Mouse (Mus musculus) forebrain, embryonic 11.5 days (tissue): ENCODE data around the gene Fam81a. TPM values are rescaled to one million over a fixed set of nuclear protein-coding genes. Genes with fewer than 3 reads are reported as not detected.

Experiments
- ATAC-seq: fragments of 200-750 bp; cut with Nextera tagmentation; replicated peaks from 2 replicates; pipeline ENCODE4 v1.8.0; 2017; ENCODE audit warnings: moderate TSS enrichment; ENCODE audit not compliant: low FRiP score
- DNase-seq: peaks from one replicate; pipeline ENCODE4 v3.0.0-alpha.2; 2017; ENCODE audit warnings: low spot score
- H3K27ac ChIP-seq: fragments of 300-500 bp; sonication (generic); 2 replicates; pipeline ENCODE4 v1.5.1; 2014; ENCODE audit warnings: low read depth, low read length
- H3K27me3 ChIP-seq: fragments of 300-500 bp; sonication (generic); 2 replicates; pipeline ENCODE4 v1.6.1; 2014; ENCODE audit warnings: mild to moderate bottlenecking, low read length, mixed read lengths; ENCODE audit not compliant: control insufficient read depth, insufficient read depth
- H3K36me3 ChIP-seq: fragments of 300-500 bp; sonication (generic); 2 replicates; pipeline ENCODE4 v1.6.1; 2014; ENCODE audit warnings: mild to moderate bottlenecking, low read length, moderate library complexity, mixed read lengths; ENCODE audit not compliant: control insufficient read depth, insufficient read depth
- H3K4me1 ChIP-seq: fragments of 300-500 bp; sonication (generic); replicated peaks from 2 replicates; pipeline ENCODE4 v1.6.1; 2014; ENCODE audit warnings: low read length, mixed read lengths; ENCODE audit not compliant: control insufficient read depth, insufficient read depth
- H3K4me2 ChIP-seq: fragments of 300-500 bp; sonication (generic); 2 replicates; pipeline ENCODE4 v1.6.1; 2014; ENCODE audit warnings: low read depth, mild to moderate bottlenecking, low read length, moderate library complexity, mixed read lengths; ENCODE audit not compliant: severe bottlenecking
- H3K4me3 ChIP-seq: fragments of 300-500 bp; sonication (generic); 2 replicates; pipeline ENCODE4 v1.5.1; 2014; ENCODE audit warnings: low read depth, low read length
- H3K9ac ChIP-seq: fragments of 300-500 bp; sonication (generic); 2 replicates; pipeline ENCODE4 v1.6.1; 2014; ENCODE audit warnings: low read length
- H3K9me3 ChIP-seq: fragments of 300-500 bp; sonication (generic); 2 replicates; pipeline ENCODE4 v1.6.1; 2016; ENCODE audit warnings: low read length, mixed read lengths; ENCODE audit not compliant: control insufficient read depth
- WGBS: fragments of 180-500 bp; shearing (Covaris S2); extraction: QIAGEN DNeasy Blood & Tissue Kit; methylation state at CpG from one replicate; pipeline ENCODE4 v1.1.7; 2014; 5-methylcytosine and 5-hydroxymethylcytosine counted together
- polyA plus RNA-seq: library from polyadenylated mRNA; unstranded; fragments of >200 nt; fragmentation: Nextera tagmentation; extraction: Ambion mirVana; gene quantifications from 2 replicates; pipeline ENCODE4 v1.2.1, GENCODE M21; 2014

The Fam81a gene
- polyA plus RNA-seq, 1 experiment from 2014 or later, result 3.6 TPM

GRCm38 (mm10) chr9:70082357-70083204, 59.8 kb downstream of the Fam81a start:
- Histone ChIP-seq H3K36me3 (no peaks in the 10 kb centered on the region), H3K4me2 (no peak overlapping the region)

GRCm38 (mm10) chr9:70081767-70082166, 60.6 kb downstream of the Fam81a start:
- Histone ChIP-seq H3K27ac (no peak overlapping the region), H3K36me3 (no peaks in the 10 kb centered on the region), H3K9me3 (no peaks in the 10 kb centered on the region), H3K4me1 (no peaks in the 10 kb centered on the region), H3K4me2 (no peak overlapping the region), H3K27me3 (no peaks in the 10 kb centered on the region), H3K4me3 (no peak overlapping the region), H3K9ac (no peak overlapping the region)
- no peak for DNase-seq
- 94% methylated on average over 7 of the region's 7 CpGs for WGBS
- no peak for ATAC-seq

More at GRCm38 (mm10) chr9:70082357-70083204, 59.8 kb downstream of the Fam81a start:
- H3K27ac ChIP-seq, result no peak overlapping the region
- ATAC-seq (no peak), DNase-seq (no peak)
- no peak overlapping the region for H3K9ac ChIP-seq
- no peaks in the 10 kb centered on the region for H3K9me3 ChIP-seq
- WGBS, result 86% methylated on average over 25 of the region's 25 CpGs
- H3K27me3 ChIP-seq, result no peaks in the 10 kb centered on the region
- H3K4me1 ChIP-seq, result no peaks in the 10 kb centered on the region
- no peak overlapping the region for H3K4me3 ChIP-seq

- ATAC-seq, result no peak
- Histone ChIP-seq H3K4me3 (no peak overlapping the region), H3K4me2 (no peak overlapping the region), H3K9ac (no peak overlapping the region), H3K4me1 (no peaks in the 10 kb centered on the region), H3K27ac (no peak overlapping the region), H3K27me3 (no peaks in the 10 kb centered on the region), H3K9me3 (no peaks in the 10 kb centered on the region), H3K36me3 (no peaks in the 10 kb centered on the region)
- WGBS, result 82% methylated on average over 2 of the region's 2 CpGs
- DNase-seq, result no peak
Observed at GRCm38 (mm10) chr9:70080976-70081375, 61.4 kb downstream of the Fam81a start.

- no peak overlapping the region for H3K27ac ChIP-seq
- H3K4me3 ChIP-seq, result no peak overlapping the region
- no peak for DNase-seq
- no peak for ATAC-seq
- H3K36me3 ChIP-seq, result no peaks in the 10 kb centered on the region
- no peaks in the 10 kb centered on the region for H3K4me1 ChIP-seq
- no peak overlapping the region for H3K4me2 ChIP-seq
- WGBS, result 90% methylated on average over 9 of the region's 9 CpGs
- H3K27me3 ChIP-seq, result no peaks in the 10 kb centered on the region
- H3K9me3 ChIP-seq, result no peaks in the 10 kb centered on the region
- no peak overlapping the region for H3K9ac ChIP-seq
Observed at GRCm38 (mm10) chr9:70080027-70080800, 62.1 kb downstream of the Fam81a start.

GRCm38 (mm10) chr9:70078034-70078433, 64.3 kb downstream of the Fam81a start:
- no peak overlapping the region for H3K4me3 ChIP-seq
- no peaks in the 10 kb centered on the region for H3K36me3 ChIP-seq
- no peaks in the 10 kb centered on the region for H3K9me3 ChIP-seq
- no peak overlapping the region for H3K27ac ChIP-seq
- no peaks in the 10 kb centered on the region for H3K27me3 ChIP-seq
- ATAC-seq (no peak), DNase-seq (no peak)
- H3K9ac ChIP-seq, result no peak overlapping the region
- 87% methylated on average over 3 of the region's 3 CpGs for WGBS
- H3K4me2 ChIP-seq, result no peak overlapping the region
- H3K4me1 ChIP-seq, result no peaks in the 10 kb centered on the region

GRCm38 (mm10) chr9:70077170-70077569, 65.2 kb downstream of the Fam81a start:
- no peak overlapping the region for H3K4me2 ChIP-seq
- no peak overlapping the region for H3K4me3 ChIP-seq
- no peaks in the 10 kb centered on the region for H3K36me3 ChIP-seq
- no peak for ATAC-seq
- no peak overlapping the region for H3K27ac ChIP-seq
- DNase-seq, result no peak
- H3K27me3 ChIP-seq, result no peaks in the 10 kb centered on the region
- no peak overlapping the region for H3K9ac ChIP-seq
- 78% methylated on average over 7 of the region's 7 CpGs for WGBS
- no peaks in the 10 kb centered on the region for H3K9me3 ChIP-seq
- no peaks in the 10 kb centered on the region for H3K4me1 ChIP-seq

- ATAC-seq, result no peak
- DNase-seq, result no peak
- H3K4me2 ChIP-seq, result no peak overlapping the region
- no peaks in the 10 kb centered on the region for H3K27me3 ChIP-seq
- H3K9ac ChIP-seq, result no peak overlapping the region
- no peaks in the 10 kb centered on the region for H3K36me3 ChIP-seq
- H3K4me3 ChIP-seq, result no peak overlapping the region
- no peaks in the 10 kb centered on the region for H3K9me3 ChIP-seq
- no peaks in the 10 kb centered on the region for H3K4me1 ChIP-seq
- no peak overlapping the region for H3K27ac ChIP-seq
- 83% methylated on average over 8 of the region's 8 CpGs for WGBS
Observed at GRCm38 (mm10) chr9:70072387-70072786, 70.0 kb downstream of the Fam81a start.

- H3K27ac ChIP-seq, result no peak overlapping the region
- H3K36me3 ChIP-seq, result no peaks in the 10 kb centered on the region
- H3K4me3 ChIP-seq, result no peak overlapping the region
- H3K4me1 ChIP-seq, result no peaks in the 10 kb centered on the region
- H3K4me2 ChIP-seq, result no peak overlapping the region
- no peaks in the 10 kb centered on the region for H3K27me3 ChIP-seq
- DNase-seq (no peak), ATAC-seq (no peak)
- WGBS, result 82% methylated on average over 8 of the region's 8 CpGs
- no peaks in the 10 kb centered on the region for H3K9me3 ChIP-seq
- no peak overlapping the region for H3K9ac ChIP-seq
Observed at GRCm38 (mm10) chr9:70069961-70070435, 72.4 kb downstream of the Fam81a start.
